Mouse (Mus musculus): Measurements from ENCODE around the gene Angptl8.
A peak's percentile ranks its signal among the peaks of the same experiment; 100 is the strongest.
"Not testable (repeated sequence)": the region's sequence is repeated elsewhere in the genome, so short reads cannot be mapped to it uniquely, and the experiment has no call there.

Angptl8 gene

GRCm38 (mm10) chr9:21835258-21835912 is at the start of gene Angptl8:
Angptl8 (plus strand) TSS chr9:21835510.
- DNase-seq: no peak

- DNase-seq: not testable (repeated sequence)
These were observed 49.0 kb upstream of the Angptl8 start for GRCm38 (mm10) chr9:21786309-21786708.

GRCm38 (mm10) chr9:21786906-21787305 is 48.4 kb upstream of the Angptl8 start:
- DNase-seq: peak; percentile 40

GRCm38 (mm10) chr9:21787654-21788053 is 47.7 kb upstream of the Angptl8 start:
- DNase-seq: no peak

- DNase-seq: no peak
These were observed 47.1 kb upstream of the Angptl8 start for GRCm38 (mm10) chr9:21788234-21788633.

GRCm38 (mm10) chr9:21791861-21792260 is 43.4 kb upstream of the Angptl8 start:
- no peak for DNase-seq

GRCm38 (mm10) chr9:21792644-21793043 is 42.7 kb upstream of the Angptl8 start:
- peak; percentile 88 for DNase-seq

- not testable (repeated sequence) for DNase-seq
These were observed 41.8 kb upstream of the Angptl8 start for GRCm38 (mm10) chr9:21793507-21793906.

- no peak for DNase-seq
These were observed 40.9 kb upstream of the Angptl8 start for GRCm38 (mm10) chr9:21794344-21794834.

GRCm38 (mm10) chr9:21794925-21795324 is 40.4 kb upstream of the Angptl8 start:
- DNase-seq: no peak

GRCm38 (mm10) chr9:21795579-21795978 is 39.7 kb upstream of the Angptl8 start:
- no peak for DNase-seq

GRCm38 (mm10) chr9:21796259-21796658 is 39.1 kb upstream of the Angptl8 start:
- no peak for DNase-seq

- no peak for DNase-seq
These were observed 38.4 kb upstream of the Angptl8 start for GRCm38 (mm10) chr9:21796919-21797318.

- no peak for DNase-seq
These were observed 37.4 kb upstream of the Angptl8 start for GRCm38 (mm10) chr9:21797921-21798344.

- peak; percentile 53 for DNase-seq
These were observed 36.8 kb upstream of the Angptl8 start, which contains the start of gene Kank2 for GRCm38 (mm10) chr9:21798345-21799009. Kank2 (minus strand) TSS chr9:21798744.

- no peak for DNase-seq
These were observed 36.3 kb upstream of the Angptl8 start for GRCm38 (mm10) chr9:21799010-21799350.

GRCm38 (mm10) chr9:21801121-21801520 is 34.2 kb upstream of the Angptl8 start:
- no peak for DNase-seq

- no peak for DNase-seq
These were observed 33.7 kb upstream of the Angptl8 start for GRCm38 (mm10) chr9:21801591-21801990.

GRCm38 (mm10) chr9:21803986-21804644 is 31.2 kb upstream of the Angptl8 start:
- DNase-seq: peak; percentile 76

GRCm38 (mm10) chr9:21806363-21806762 is 28.9 kb upstream of the Angptl8 start:
- DNase-seq: no peak

- DNase-seq: no peak
These were observed 28.3 kb upstream of the Angptl8 start for GRCm38 (mm10) chr9:21806976-21807375.

GRCm38 (mm10) chr9:21808561-21808960 is 26.7 kb upstream of the Angptl8 start:
- no peak for DNase-seq

- no peak for DNase-seq
These were observed 24.1 kb upstream of the Angptl8 start for GRCm38 (mm10) chr9:21811170-21811569.
